Mouse (Mus musculus): Measurements from ENCODE around the gene Fpr-rs6. TPM values are rescaled to one million over a fixed set of nuclear protein-coding genes. Genes with fewer than 3 reads are reported as not detected.

The Fpr-rs6 gene
- not detected in 2 replicates for polyA plus RNA-seq (2015; fragmentation: Nextera tagmentation; extraction: Ambion mirVana)

GRCm38 (mm10) chr17:20182997-20183396, at the start of gene Fpr-rs6:
Fpr-rs6 (minus strand) TSS chr17:20183097.
- ATAC-seq (ENCODE audit: low read depth): no peak
- Histone ChIP-seq H3K4me3 (no peak within 1 kb of the TSS), H3K9me3 (peaks cover 10% of the 10 kb centered on the region; the same call in 1 of the 2 replicates), H3K4me2 (no peak within 1 kb of the TSS), H3K27me3 (no peaks in the 10 kb centered on the region), H3K4me1 (replicated peaks) (no peaks in the 10 kb centered on the region), H3K9ac (no peak within 1 kb of the TSS), H3K36me3 (no peaks in the 10 kb centered on the region), H3K27ac (replicated peaks) (no peak within 1 kb of the TSS)

Other genes with a start within 250 kb of the Fpr-rs6 start
- gene Vmn2r104, start 134.8 kb downstream of the Fpr-rs6 start, polyA plus RNA-seq (2015; fragmentation: Nextera tagmentation; extraction: Ambion mirVana): not detected in 2 replicates
- not detected in 2 replicates for gene Fpr-rs7, start 68.9 kb downstream of the Fpr-rs6 start, polyA plus RNA-seq (2015; fragmentation: Nextera tagmentation; extraction: Ambion mirVana)
- not detected in 2 replicates for gene Vmn2r105, start 52.0 kb upstream of the Fpr-rs6 start, polyA plus RNA-seq (2015; fragmentation: Nextera tagmentation; extraction: Ambion mirVana)
- not detected in 2 replicates for gene Vmn2r106, start 102.5 kb upstream of the Fpr-rs6 start, polyA plus RNA-seq (2015; fragmentation: Nextera tagmentation; extraction: Ambion mirVana)
- not detected in 2 replicates for gene Vmn2r107, start 162.1 kb upstream of the Fpr-rs6 start, polyA plus RNA-seq (2015; fragmentation: Nextera tagmentation; extraction: Ambion mirVana)
- not detected in 2 replicates for gene Vmn1r224, start 231.0 kb upstream of the Fpr-rs6 start, polyA plus RNA-seq (2015; fragmentation: Nextera tagmentation; extraction: Ambion mirVana)